Mouse (Mus musculus) kidney, postnatal 4 days (tissue): Measurements from ENCODE around the gene Endod1.

Source experiments
- DNase-seq, 2 experiments: peaks; one replicate each; pipeline ENCODE4 v3.0.0; 2021; ENCODE audit warnings: mixed read lengths in 2 of 2

Gene Endod1

DNA sequence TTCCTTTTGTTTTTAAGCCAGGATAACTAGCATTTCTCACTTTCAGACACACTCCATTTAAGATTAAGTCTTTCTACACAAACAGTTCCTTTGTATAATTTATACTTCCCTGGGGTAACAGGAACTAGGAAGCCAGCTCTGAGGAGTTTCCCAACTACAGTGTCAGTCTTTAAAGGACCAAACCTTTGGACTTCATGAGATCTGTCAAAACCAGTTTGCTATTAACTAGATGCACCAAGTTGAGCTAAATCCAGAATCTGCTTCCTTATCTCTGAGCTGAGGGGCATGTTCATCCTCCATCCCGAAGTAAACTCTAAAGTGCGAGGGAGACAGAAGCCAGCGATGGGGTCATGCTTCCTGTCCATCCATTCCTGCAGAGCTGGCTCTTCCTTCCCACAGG, 74.0 kb downstream of the Endod1 start:
- DNase-seq = no peak

DNA sequence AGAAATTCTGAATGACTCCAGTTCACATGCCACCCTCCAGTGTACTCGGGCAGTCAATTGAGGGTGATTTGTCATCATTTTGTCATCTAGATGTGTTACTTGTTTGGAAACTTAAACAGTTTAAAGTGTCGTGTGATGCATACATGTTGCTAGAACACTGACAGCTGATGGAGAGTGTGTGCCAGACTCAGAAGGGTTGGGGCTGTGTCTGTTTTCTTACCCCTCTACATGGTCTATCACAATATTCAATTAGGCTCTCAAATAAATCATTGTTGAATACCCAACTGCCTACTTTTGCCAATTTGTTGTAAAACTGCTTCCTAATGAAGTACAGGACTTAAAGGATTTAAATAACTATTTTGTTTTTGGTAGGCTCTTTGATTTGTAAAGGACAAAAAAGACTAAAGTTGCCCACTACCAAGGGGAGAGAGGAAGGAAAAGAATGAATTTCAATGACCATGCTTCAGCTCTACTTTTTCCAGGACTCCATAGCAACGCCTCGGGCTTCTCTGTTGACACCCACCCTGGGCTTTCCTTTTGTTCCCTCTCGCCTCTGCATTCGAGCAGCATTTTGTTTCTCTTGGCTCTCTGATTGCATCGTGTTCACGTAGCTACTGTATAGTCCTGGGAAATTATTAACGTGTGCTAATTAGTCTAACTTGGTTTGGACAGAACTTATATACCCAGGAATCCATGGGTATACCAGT, 76.9 kb downstream of the Endod1 start:
- no peak for DNase-seq
